ENCODE assay signal across 8 mouse cellular contexts in genomic region chr1:177259038-177259600, GRCm38 (mm10). TPM values are rescaled to one million over a fixed set of nuclear protein-coding genes. Genes with fewer than 3 reads are reported as not detected.
DNase-seq lines count a peak whose midpoint lies in the region; ATAC-seq lines count a peak whose summit lies in the region.

No protein-coding gene starts in this region.

- H3K36me3 ChIP-seq in forebrain, embryonic 12.5 days (replicated peaks), result no peaks in the 10 kb centered on the region
- no peaks in the 10 kb centered on the region for H3K36me3 ChIP-seq in limb, embryonic 13.5 days
- H3K36me3 ChIP-seq in stomach, embryonic 15.5 days, result no peaks in the 10 kb centered on the region

- no peaks in the 10 kb centered on the region for H3K9me3 ChIP-seq in forebrain, embryonic 12.5 days
- H3K9me3 ChIP-seq in limb, embryonic 13.5 days, result no peaks in the 10 kb centered on the region
- H3K9me3 ChIP-seq in stomach, embryonic 15.5 days, result no peaks in the 10 kb centered on the region

- peak; percentile 13 for DNase-seq in retina, embryonic 14.5 days (ENCODE audit: low spot score)
- DNase-seq in retina, postnatal 1 day, result no peak
- no peak for DNase-seq in left cerebral cortex, adult 9 months (ENCODE audit: low spot score in 2 of 2)
- no peak for DNase-seq in right cerebral cortex, adult 18-20 months
- no peak for DNase-seq in urinary bladder, postnatal 14 days (ENCODE audit: low spot score)

- H3K9ac ChIP-seq in forebrain, embryonic 12.5 days, result peak overlapping the region; percentile 100
- peak overlapping the region; percentile 86 for H3K9ac ChIP-seq in limb, embryonic 13.5 days
- peak overlapping the region; percentile 61 for H3K9ac ChIP-seq in stomach, embryonic 15.5 days

- H3K4me3 ChIP-seq in forebrain, embryonic 12.5 days (replicated peaks), result peak overlapping the region; percentile 98
- H3K4me3 ChIP-seq in limb, embryonic 13.5 days, result peak overlapping the region; percentile 85
- H3K4me3 ChIP-seq in stomach, embryonic 15.5 days (replicated peaks), result peak overlapping the region; percentile 83

- no peaks in the 10 kb centered on the region for H3K27me3 ChIP-seq in forebrain, embryonic 12.5 days
- H3K27me3 ChIP-seq in limb, embryonic 13.5 days, result no peaks in the 10 kb centered on the region
- H3K27me3 ChIP-seq in stomach, embryonic 15.5 days (replicated peaks), result no peaks in the 10 kb centered on the region

- peaks cover 17% of the 10 kb centered on the region for H3K4me1 ChIP-seq in forebrain, embryonic 12.5 days
- H3K4me1 ChIP-seq in limb, embryonic 13.5 days, result peaks cover 30% of the 10 kb centered on the region
- H3K4me1 ChIP-seq in stomach, embryonic 15.5 days, result peaks cover 3% of the 10 kb centered on the region

- no peak; the same call in 1 of the 2 replicates for ATAC-seq in forebrain, embryonic 12.5 days (ENCODE audit: low FRiP score)
- no peak for ATAC-seq in limb, embryonic 13.5 days (ENCODE audit: low FRiP score, low read depth)
- no peak for ATAC-seq in stomach, embryonic 15.5 days (ENCODE audit: insufficient read depth, low FRiP score, low read depth)

- 26% methylated on average over 16 of the region's 16 CpGs for WGBS in forebrain, embryonic 12.5 days
- WGBS in limb, embryonic 13.5 days, result 18% methylated on average over 16 of the region's 16 CpGs
- 19% methylated on average over 16 of the region's 16 CpGs for WGBS in stomach, embryonic 15.5 days

- H3K4me2 ChIP-seq in forebrain, embryonic 12.5 days, result peak overlapping the region; percentile 88
- H3K4me2 ChIP-seq in limb, embryonic 13.5 days (replicated peaks), result peak overlapping the region; percentile 86
- peak overlapping the region; percentile 93 for H3K4me2 ChIP-seq in stomach, embryonic 15.5 days

- peak overlapping the region; percentile 100 for H3K27ac ChIP-seq in forebrain, embryonic 12.5 days
- peak overlapping the region; percentile 95 for H3K27ac ChIP-seq in limb, embryonic 13.5 days
- H3K27ac ChIP-seq in stomach, embryonic 15.5 days, result peak overlapping the region; percentile 93

RNA-seq across cellular contexts. Expression of gene Akt3, which starts 1.1 kb away (rescaled TPM):
- 24.5 and 28.0 TPM in 2 replicates for polyA plus RNA-seq in forebrain, embryonic 12.5 days (2016; fragmentation: Nextera tagmentation; extraction: Ambion mirVana)
- polyA plus RNA-seq in limb, embryonic 13.5 days (2015; fragmentation: Nextera tagmentation; extraction: Ambion mirVana), result 6.8 and 7.1 TPM in 2 replicates
- polyA plus RNA-seq in stomach, embryonic 15.5 days (2015; fragmentation: Nextera tagmentation; extraction: Ambion mirVana), result 4.7 and 4.8 TPM in 2 replicates
